Mouse (Mus musculus): Measurements from ENCODE around the gene Cck.
"Not testable (repeated sequence)": the region's sequence is repeated elsewhere in the genome, so short reads cannot be mapped to it uniquely, and the experiment has no call there.

Cck gene

DNA sequence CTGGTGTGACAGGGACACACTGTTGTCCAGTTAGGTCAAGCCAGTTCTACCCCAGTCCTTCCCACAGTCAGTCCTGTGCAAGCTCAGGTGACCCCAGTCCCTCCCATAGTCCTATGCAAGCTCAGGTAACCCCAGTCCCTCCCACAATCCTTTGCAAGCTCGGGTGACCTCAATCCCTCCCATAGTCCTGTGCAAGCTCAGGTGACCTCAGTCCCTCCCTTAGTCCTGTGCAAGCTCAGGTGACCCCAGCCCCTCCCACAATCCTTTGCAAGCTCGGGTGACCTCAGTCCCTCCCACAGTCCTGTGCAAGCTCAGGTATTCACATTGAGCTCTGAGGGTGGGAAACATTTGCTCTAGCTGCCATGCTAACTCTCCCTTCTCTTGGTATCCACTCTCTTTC, 35.5 kb downstream of the Cck start:
- DNase-seq, result no peak

DNA sequence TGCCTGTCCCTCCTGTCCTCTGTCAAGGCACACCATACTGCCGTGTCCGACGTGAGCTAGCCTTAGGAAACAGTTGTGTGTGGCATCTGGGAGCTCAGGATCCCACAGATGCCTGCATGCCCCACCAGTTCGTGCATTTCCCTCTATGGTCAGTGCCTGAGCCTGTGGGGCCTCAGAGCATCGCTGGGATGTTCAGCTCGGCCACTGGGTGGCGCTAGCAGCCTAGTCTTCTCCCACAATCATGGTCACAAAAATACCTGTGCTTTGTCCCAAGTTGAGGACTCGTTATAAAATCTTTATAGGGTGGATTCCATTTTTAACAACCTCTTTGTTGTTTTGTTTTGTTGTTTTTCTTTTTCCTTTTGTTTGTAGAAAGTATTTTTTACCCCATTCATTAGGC, 37.0 kb downstream of the Cck start:
- DNase-seq, result peak; percentile 82 to 86

DNA sequence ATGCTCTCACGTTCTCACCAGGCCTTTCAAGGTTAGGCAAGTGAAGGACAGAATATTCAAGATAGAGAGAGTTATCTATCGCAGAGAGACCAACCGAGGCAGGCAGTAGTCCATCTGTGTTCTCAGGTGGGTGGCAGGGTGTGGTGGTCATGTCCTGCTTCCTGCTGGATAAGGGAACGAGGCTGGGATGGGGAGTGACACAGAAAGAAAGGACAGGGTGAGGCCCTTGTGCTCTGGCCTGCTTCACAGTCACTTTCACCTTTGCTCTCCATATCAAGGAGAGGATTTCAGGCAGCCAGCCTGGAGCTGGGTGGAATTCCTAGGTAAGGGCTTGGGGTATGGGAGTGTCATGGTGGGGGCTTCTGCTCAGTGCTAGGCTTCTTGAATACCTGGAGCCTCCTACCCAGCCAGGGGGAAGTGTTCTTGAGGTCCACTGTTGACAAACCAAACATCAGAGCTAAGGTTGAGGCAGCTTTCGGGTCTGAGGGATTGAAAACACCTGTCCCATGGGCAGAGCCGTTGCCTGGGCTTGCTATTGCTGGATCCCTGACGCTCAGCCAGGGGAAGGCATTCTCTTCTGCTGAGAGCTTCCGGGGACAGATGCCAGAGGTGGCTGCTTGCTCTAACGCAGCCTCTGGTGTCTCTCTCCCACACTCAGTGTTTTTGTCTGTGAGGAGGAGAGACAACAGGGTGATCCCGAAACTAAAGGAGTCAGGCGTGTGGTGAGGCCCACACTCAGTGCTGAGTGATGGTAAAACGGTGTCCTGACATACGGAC, 38.6 kb downstream of the Cck start:
- no peak for DNase-seq

DNA sequence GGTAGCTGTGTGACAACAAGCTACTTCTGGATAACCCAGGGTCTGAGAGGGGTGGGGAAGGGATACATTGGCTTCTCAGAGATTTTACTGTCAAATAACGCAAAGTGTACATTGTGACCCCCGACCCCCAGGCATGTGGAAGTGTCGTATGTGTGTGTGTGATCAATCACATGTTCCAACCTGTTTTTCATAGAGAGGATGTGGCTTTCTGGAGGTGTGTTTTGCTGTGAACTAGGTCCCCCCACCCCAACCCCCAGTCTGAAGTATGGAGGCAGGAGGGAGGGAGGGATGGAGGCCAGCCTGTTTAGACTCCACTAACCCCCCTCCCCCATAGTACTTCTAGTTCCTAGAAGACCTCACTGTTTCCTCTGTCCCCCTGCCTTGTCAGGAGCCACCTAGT, 40.6 kb downstream of the Cck start:
- no peak for DNase-seq

DNA sequence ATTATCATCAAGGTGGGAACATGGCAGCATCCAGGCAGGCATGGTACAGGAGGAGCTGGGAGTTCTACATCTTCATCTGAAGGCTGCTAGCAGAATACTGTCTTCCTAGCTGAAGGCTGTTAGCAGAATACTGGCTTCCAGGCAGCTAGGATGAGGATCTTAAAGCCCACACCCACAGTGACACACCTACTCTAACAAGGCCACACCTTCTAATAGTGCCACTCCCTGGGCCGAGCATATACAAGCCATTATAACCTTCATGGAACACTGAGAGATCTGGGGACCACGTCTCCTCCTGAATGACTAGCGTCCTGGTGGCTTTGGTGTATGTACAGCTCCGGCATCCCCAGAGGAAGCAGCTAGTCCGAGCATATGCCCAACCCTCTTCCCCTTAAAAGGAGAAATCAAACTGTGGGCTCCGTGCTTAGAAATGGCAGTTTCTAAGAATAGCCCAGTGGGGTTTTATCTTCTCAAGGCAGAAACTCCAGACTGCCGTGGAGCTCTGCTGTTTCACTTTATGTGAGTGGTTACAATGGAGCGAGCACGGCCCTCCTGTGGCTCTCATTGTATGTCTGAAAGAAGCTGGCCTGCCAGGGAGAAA, 43.1 kb downstream of the Cck start:
- DNase-seq, result not testable (repeated sequence)

DNA sequence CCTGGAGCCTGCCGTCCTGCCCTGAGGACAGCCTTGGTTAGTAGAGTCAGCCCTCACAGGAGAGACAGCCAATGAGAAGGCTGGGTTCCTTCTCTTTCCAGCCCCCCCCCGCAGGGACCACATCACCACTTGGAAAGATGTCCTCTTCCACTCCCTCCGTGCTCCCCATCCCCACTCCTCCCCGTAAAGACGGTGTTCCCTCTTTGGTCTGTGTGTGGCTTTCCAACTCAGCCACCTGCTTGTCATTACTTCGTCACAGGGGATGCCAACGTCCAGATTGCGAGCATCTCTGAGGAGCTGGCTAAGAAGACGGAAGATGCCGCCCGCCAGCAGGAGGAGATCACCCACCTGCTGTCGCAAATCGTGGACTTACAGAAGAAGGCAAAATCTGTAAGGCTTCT, 49.1 kb downstream of the Cck start:
- DNase-seq, result peak; percentile 76 to 83

DNA sequence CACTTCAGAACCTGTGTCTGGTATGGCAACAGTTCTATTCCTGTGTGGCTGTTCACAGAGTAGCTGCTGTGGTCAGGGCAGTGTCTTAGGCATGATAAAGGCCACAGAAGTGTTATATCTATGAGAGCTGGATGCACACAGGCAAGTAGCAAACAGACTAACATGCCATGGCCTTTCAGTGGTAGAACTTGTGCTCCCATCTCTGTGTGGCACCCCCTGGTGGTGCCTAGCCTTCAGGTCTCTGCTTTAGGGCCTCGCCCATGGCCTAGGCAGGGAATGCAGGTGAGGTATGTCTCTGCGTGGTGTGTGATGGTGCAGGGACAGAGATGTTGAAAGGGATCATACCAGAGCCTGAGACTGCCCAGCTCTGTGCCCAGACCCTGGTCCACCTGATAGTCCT, 50.1 kb downstream of the Cck start:
- peak; percentile 56 to 58 for DNase-seq

DNA sequence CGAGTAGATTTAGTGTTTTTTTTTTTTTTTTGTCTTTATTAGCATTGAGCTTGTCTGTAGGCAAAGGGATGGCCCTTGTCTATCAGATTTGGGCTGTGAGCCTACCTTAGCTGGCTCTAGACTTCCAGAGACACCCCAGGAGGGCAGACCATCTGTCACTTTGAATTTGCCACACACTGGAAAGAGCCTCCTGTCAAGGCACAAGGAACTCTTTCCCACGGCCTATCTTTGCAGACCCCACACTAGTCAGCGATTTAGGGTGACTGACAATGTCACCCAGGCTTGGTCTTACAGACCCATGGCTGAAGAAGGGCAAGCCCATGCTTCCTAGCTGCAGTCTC, 51.2 kb downstream of the Cck start:
- DNase-seq, result peak; percentile 93 to 94

DNA sequence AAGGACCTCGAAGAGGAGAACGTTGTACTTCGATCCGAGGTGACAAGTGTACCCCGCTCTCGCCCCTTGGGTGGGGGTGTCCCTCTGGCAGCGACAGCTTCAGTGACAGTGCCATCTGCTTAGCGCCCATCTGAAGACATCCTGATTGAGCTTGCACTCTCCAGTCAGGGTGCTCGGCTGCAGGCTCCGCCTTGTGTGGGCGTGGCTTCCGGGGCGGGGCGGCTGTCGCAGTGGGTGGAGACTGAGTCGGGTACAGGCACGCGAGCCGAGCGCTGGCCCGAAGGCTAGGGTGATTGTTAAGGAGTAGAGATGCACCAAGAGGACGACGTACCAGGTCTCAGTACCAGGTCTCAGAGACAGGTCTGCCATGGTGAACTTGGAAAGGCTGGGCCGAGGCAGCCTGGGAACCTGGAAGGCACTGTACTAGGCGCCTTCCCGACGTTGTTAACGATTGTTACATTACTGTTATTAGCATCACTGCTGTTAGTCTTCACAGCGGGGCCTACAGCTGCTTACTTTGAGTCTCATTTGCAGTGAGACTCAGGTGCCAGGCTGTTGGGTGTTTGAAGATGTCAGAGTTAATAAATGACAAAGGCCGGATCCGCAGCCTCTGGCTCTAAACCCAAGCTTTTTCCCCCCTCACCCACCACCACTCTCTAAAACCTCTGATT, 51.7 kb downstream of the Cck start:
- DNase-seq, result peak; percentile 75 to 79

DNA sequence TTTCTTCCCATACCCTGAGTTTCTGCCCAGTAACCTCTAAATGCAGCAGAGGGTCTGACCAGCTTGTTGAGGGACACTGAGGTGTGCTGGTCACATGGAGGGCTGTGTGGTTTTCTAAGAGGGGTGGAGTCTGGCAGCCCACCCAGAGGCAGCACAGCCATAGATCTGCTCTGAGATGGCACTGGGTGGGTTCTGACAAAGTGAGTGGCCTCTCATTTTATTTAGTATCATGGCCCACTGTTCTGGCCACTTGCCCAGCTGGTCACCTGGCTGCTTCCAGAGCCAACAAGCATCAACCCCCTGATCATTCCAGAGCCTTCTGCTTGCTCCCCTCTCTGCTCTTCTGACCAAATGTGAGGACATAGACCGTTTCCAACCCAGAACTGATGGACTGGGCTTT, 53.3 kb downstream of the Cck start:
- peak; percentile 79 to 81 for DNase-seq

Data from cerebellum, postnatal 10 days (tissue).